Mouse (Mus musculus) CH12.LX (cell line): ENCODE results near the gene Rab4a. TPM values are rescaled to one million over a fixed set of nuclear protein-coding genes. Genes with fewer than 3 reads are reported as not detected.

Source experiments
- DNase-seq: peaks from one replicate; pipeline ENCODE4 v3.0.0-alpha.2; 2013; ENCODE audit errors: extremely low read depth
- H3K27ac ChIP-seq: 2 replicates; pipeline ENCODE4 v1.5.1; 2012; ENCODE audit warnings: low read depth, mild to moderate bottlenecking, control low read depth, moderate library complexity; ENCODE audit not compliant: insufficient read depth
- H3K27me3 ChIP-seq: replicated peaks from 2 replicates; pipeline ENCODE3; 2012; ENCODE audit warnings: inconsistent platforms
- H3K36me3 ChIP-seq, 2 experiments: replicated peaks in 1 of 2; 2 replicates each; pipeline versions ENCODE3 to v1.6.1; 2012; ENCODE audit warnings: inconsistent platforms in 1 of 2, low read length in 1 of 2, mild to moderate bottlenecking in 1 of 2, mixed read lengths in 1 of 2, moderate library complexity in 1 of 2; ENCODE audit not compliant: control insufficient read depth in 1 of 2, insufficient read depth in 1 of 2
- H3K4me1 ChIP-seq, 2 experiments: 2 replicates each; pipeline ENCODE4 v1.6.1; 2012; ENCODE audit warnings: inconsistent platforms in 1 of 2, moderate library complexity in 1 of 2; ENCODE audit not compliant: insufficient read depth in 2 of 2, control insufficient read depth in 1 of 2
- H3K4me2 ChIP-seq: 2 replicates; pipeline ENCODE4 v1.6.1; 2012; ENCODE audit warnings: low read depth, mild to moderate bottlenecking, control low read depth; ENCODE audit not compliant: poor library complexity, insufficient read depth, severe bottlenecking
- H3K4me3 ChIP-seq, 3 experiments: fragments of 150-350 bp in 1 of 3; sonication (generic) in 1 of 3; replicated peaks in 1 of 3; 2 replicates each; pipeline versions ENCODE3 to v1.5.1; 2011 to 2012; ENCODE audit warnings: low read depth in 2 of 3, low read length in 2 of 3, mild to moderate bottlenecking in 2 of 3, moderate library complexity in 2 of 3, control low read depth in 1 of 3, improper control_type of control experiment in 1 of 3, inconsistent platforms in 1 of 3, mixed read lengths in 1 of 3; ENCODE audit not compliant: poor library complexity in 1 of 3
- H3K79me2 ChIP-seq: replicated peaks from 2 replicates; pipeline ENCODE4 v1.6.1; 2012; ENCODE audit warnings: mild to moderate bottlenecking, moderate library complexity; ENCODE audit not compliant: control insufficient read depth, poor library complexity, insufficient read depth, severe bottlenecking; ENCODE audit errors: extremely low read depth
- H3K9ac ChIP-seq: 2 replicates; pipeline ENCODE4 v1.6.1; 2012; ENCODE audit warnings: low read depth, mild to moderate bottlenecking, control low read depth, moderate library complexity; ENCODE audit not compliant: insufficient read depth
- H3K9me3 ChIP-seq: replicated peaks from 2 replicates; pipeline ENCODE3; 2012; ENCODE audit warnings: low read length, inconsistent platforms, mixed read lengths
- BHLHE40 ChIP-seq: IDR thresholded peaks from 2 replicates; pipeline ENCODE4 v1.6.1; 2011; ENCODE audit warnings: mild to moderate bottlenecking, low read depth, low read length, improper control_type of control experiment
- CHD1 ChIP-seq: IDR thresholded peaks from 2 replicates; pipeline ENCODE4 v1.6.1; 2012; ENCODE audit warnings: low read depth, low read length, improper control_type of control experiment, inconsistent platforms
- ELF1 ChIP-seq: IDR thresholded peaks from 2 replicates; pipeline ENCODE4 v1.6.1; 2014; ENCODE audit warnings: low read depth, mild to moderate bottlenecking, inconsistent platforms, low read length, improper control_type of control experiment
- EP300 ChIP-seq: IDR thresholded peaks from 2 replicates; pipeline ENCODE4 v1.6.1; 2011; ENCODE audit warnings: low read length, improper control_type of control experiment
- IRF4 ChIP-seq: IDR thresholded peaks from 2 replicates; pipeline ENCODE4 v1.6.1; 2014; ENCODE audit warnings: low read depth, mild to moderate bottlenecking, inconsistent platforms, low read length, improper control_type of control experiment
- JUN ChIP-seq: IDR thresholded peaks from 2 replicates; pipeline ENCODE4 v1.6.1; 2011; ENCODE audit warnings: low read depth, mild to moderate bottlenecking, low read length, improper control_type of control experiment, moderate library complexity; ENCODE audit not compliant: insufficient read depth
- JUND ChIP-seq: conservative IDR thresholded peaks from 2 replicates; pipeline ENCODE4 v1.6.1; 2011; ENCODE audit warnings: low read depth, low read length, improper control_type of control experiment
- KAT2A ChIP-seq: IDR thresholded peaks from 2 replicates; pipeline ENCODE4 v1.6.1; 2012; ENCODE audit warnings: low read length, improper control_type of control experiment, inconsistent platforms; ENCODE audit not compliant: insufficient replicate concordance
- MAFK ChIP-seq: IDR thresholded peaks from 2 replicates; pipeline ENCODE4 v1.6.1; 2011; ENCODE audit warnings: low read length, improper control_type of control experiment; ENCODE audit not compliant: insufficient replicate concordance
- NELFE ChIP-seq: IDR thresholded peaks from 2 replicates; pipeline ENCODE4 v1.6.1; 2011; ENCODE audit warnings: low read depth, low read length, improper control_type of control experiment
- NRF1 ChIP-seq: IDR thresholded peaks from 2 replicates; pipeline ENCODE4 v1.6.1; 2014; ENCODE audit warnings: low read depth, mild to moderate bottlenecking, inconsistent platforms, low read length, improper control_type of control experiment, moderate library complexity
- PAX5 ChIP-seq: IDR thresholded peaks from 2 replicates; pipeline ENCODE4 v1.6.1; 2012; ENCODE audit warnings: low read length, inconsistent platforms, mixed read lengths
- RCOR1 ChIP-seq: conservative IDR thresholded peaks from 2 replicates; pipeline ENCODE4 v1.6.1; 2012; ENCODE audit warnings: low read depth, mild to moderate bottlenecking, inconsistent platforms, low read length, improper control_type of control experiment
- TBP ChIP-seq: conservative IDR thresholded peaks from 2 replicates; pipeline ENCODE4 v1.6.1; 2011; ENCODE audit warnings: low read depth, low read length, improper control_type of control experiment
- ZC3H11A ChIP-seq: IDR thresholded peaks from 2 replicates; pipeline ENCODE4 v1.6.1; 2012; ENCODE audit warnings: low read depth, mild to moderate bottlenecking, inconsistent platforms, low read length, improper control_type of control experiment
- ZNF384 ChIP-seq: IDR thresholded peaks from 2 replicates; pipeline ENCODE4 v1.6.1; 2012; ENCODE audit warnings: low read depth, low read length, improper control_type of control experiment, inconsistent platforms
- dilution Hi-C: fragments of 300-500 bp; cut with MboI; formaldehyde crosslinking; loops from 2 replicates; pipeline ENCODE4 v1.14.3; 2020; ENCODE audit warnings: low sequenced_read_pairs; ENCODE audit not compliant: extremely low pct_unique_long_range_greater_than_20kb, extremely low pct_ligation_motif_present
- in situ Hi-C: fragments of 300-500 bp; cut with MboI; formaldehyde crosslinking; loops from 3 replicates; pipeline ENCODE4 v1.14.3; 2019; ENCODE audit warnings: low sequenced_read_pairs, low pct_ligation_motif_present, low pct_unique_long_range_greater_than_20kb, mixed read lengths
- polyA plus RNA-seq: library from polyadenylated mRNA; unstranded; fragments of >175 nt; gene quantifications from 2 replicates; pipeline ENCODE4 v1.2.1, GENCODE M21; 2012; ENCODE audit warnings: low read depth; ENCODE audit not compliant: insufficient read length
- total RNA-seq, 2 experiments: library from RNA; depleted of rRNA; stranded (reverse); fragments of 300-350 nt in 1 of 2; fragments of >200 nt in 1 of 2; gene quantifications; 2 replicates each; pipeline ENCODE4 v1.2.3; 2012 to 2014

The Rab4a gene
- total and polyA plus RNA-seq, 3 experiments, result not detected

GRCm38 (mm10) chr8:123804586-123804985, 1.2 kb upstream of the Rab4a start:
- Histone ChIP-seq H3K27ac (no peak overlapping the region), H3K4me1 (peaks cover 0 to 14% of the 10 kb centered on the region in 2 experiments; a peak in 3 of 4 replicates), H3K27me3 (peaks cover 8% of the 10 kb centered on the region), H3K79me2 (no peaks in the 10 kb centered on the region), H3K9ac (no peak overlapping the region), H3K9me3 (peaks cover 7% of the 10 kb centered on the region), H3K4me2 (no peak overlapping the region), H3K4me3 (no peak overlapping the region), H3K36me3 (no peaks in the 10 kb centered on the region)
- DNase-seq, result no peak
- in situ Hi-C loops (no loop called here), dilution Hi-C loops (no loop called here)
- TF ChIP-seq BHLHE40, result peak; percentile 90
- TF ChIP-seq JUN, result no peak
- peak; percentile 68; the same call in 1 of the 2 replicates for TF ChIP-seq ZNF384
- no peak for TF ChIP-seq JUND
- TF ChIP-seq CHD1, result no peak
- no peak for TF ChIP-seq KAT2A
- 0 out of 2 replicates have a peak, but pooled peaks have one; percentile 32 for TF ChIP-seq TBP
- TF ChIP-seq IRF4, result peak; percentile 53; the same call in 1 of the 2 replicates

GRCm38 (mm10) chr8:123805209-123805717, 522 bp upstream of the Rab4a start:
- H3K36me3 ChIP-seq, result no peaks in the 10 kb centered on the region
- in situ Hi-C loops, result no loop called here
- H3K4me1 ChIP-seq, result peaks cover 0 to 10% of the 10 kb centered on the region in 2 experiments; a peak in 3 of 4 replicates
- dilution Hi-C loops, result no loop called here
- H3K27ac ChIP-seq, result no peak overlapping the region
- H3K9me3 ChIP-seq, result peaks cover 7% of the 10 kb centered on the region
- H3K79me2 ChIP-seq, result no peaks in the 10 kb centered on the region
- DNase-seq, result no peak
- H3K4me3 ChIP-seq, result no peak overlapping the region
- H3K4me2 ChIP-seq, result no peak overlapping the region
- no peak overlapping the region for H3K9ac ChIP-seq
- peaks cover 8% of the 10 kb centered on the region for H3K27me3 ChIP-seq
- TF ChIP-seq MAFK, result no peak
- no peak for TF ChIP-seq NRF1
- no peak for TF ChIP-seq NELFE
- no peak for TF ChIP-seq KAT2A
- no peak for TF ChIP-seq IRF4
- no peak for TF ChIP-seq EP300
- no peak for TF ChIP-seq CHD1
- no peak for TF ChIP-seq ZC3H11A
- no peak for TF ChIP-seq RCOR1
- TF ChIP-seq PAX5, result no peak
- TF ChIP-seq ELF1, result no peak
